Mouse (Mus musculus) neural tube, embryonic 12.5 days (tissue): Measurements from ENCODE around the gene Kifc1. TPM values are rescaled to one million over a fixed set of nuclear protein-coding genes. Genes with fewer than 3 reads are reported as not detected.
"Not testable (repeated sequence)": the region's sequence is repeated elsewhere in the genome, so short reads cannot be mapped to it uniquely, and the experiment has no call there.

Experiments used
- ATAC-seq: fragments of 200-750 bp; cut with Nextera tagmentation; 2 replicates; pipeline ENCODE4 v1.8.0; 2017; ENCODE audit warnings: low read depth, mild to moderate bottlenecking, moderate TSS enrichment, moderate library complexity; ENCODE audit not compliant: low FRiP score
- H3K27ac ChIP-seq: fragments of 300-500 bp; sonication (generic); 2 replicates; pipeline ENCODE4 v1.5.1; 2016
- H3K27me3 ChIP-seq: fragments of 300-500 bp; sonication (generic); replicated peaks from 2 replicates; pipeline ENCODE4 v1.6.1; 2016; ENCODE audit warnings: mild to moderate bottlenecking
- H3K36me3 ChIP-seq: fragments of 300-500 bp; sonication (generic); 2 replicates; pipeline ENCODE4 v1.6.1; 2016; ENCODE audit warnings: mild to moderate bottlenecking
- H3K4me1 ChIP-seq: fragments of 300-500 bp; sonication (generic); 2 replicates; pipeline ENCODE4 v1.6.1; 2016
- H3K4me2 ChIP-seq: fragments of 300-500 bp; sonication (generic); replicated peaks from 2 replicates; pipeline ENCODE4 v1.6.1; 2016; ENCODE audit warnings: mild to moderate bottlenecking
- H3K4me3 ChIP-seq: fragments of 300-500 bp; sonication (generic); 2 replicates; pipeline ENCODE4 v1.5.1; 2016
- H3K9ac ChIP-seq: fragments of 300-500 bp; sonication (generic); 2 replicates; pipeline ENCODE4 v1.6.1; 2016; ENCODE audit warnings: mild to moderate bottlenecking
- H3K9me3 ChIP-seq: fragments of 300-500 bp; sonication (generic); 2 replicates; pipeline ENCODE4 v1.6.1; 2016; ENCODE audit warnings: mild to moderate bottlenecking
- WGBS: fragments of 180-500 bp; shearing (Covaris S2); methylation state at CpG from one replicate; pipeline ENCODE4 v1.1.7; 2016; 5-methylcytosine and 5-hydroxymethylcytosine counted together
- polyA plus RNA-seq: library from polyadenylated mRNA; unstranded; fragments of >200 nt; fragmentation: Nextera tagmentation; extraction: Ambion mirVana; gene quantifications from 2 replicates; pipeline ENCODE4 v1.2.1, GENCODE M21; 2016

Kifc1 gene
- polyA plus RNA-seq, 1 experiment from 2014 or later: 2.6 TPM

- peak; percentile 96 for ATAC-seq
- H3K4me2 ChIP-seq: peak within 1 kb of the TSS; percentile 96
- peak within 1 kb of the TSS; percentile 59 for H3K27ac ChIP-seq
- peak within 1 kb of the TSS; percentile 88 for H3K9ac ChIP-seq
- H3K4me3 ChIP-seq: peak within 1 kb of the TSS; percentile 84
- no peaks in the 10 kb centered on the region for H3K9me3 ChIP-seq
- peaks cover 22% of the 10 kb centered on the region for H3K4me1 ChIP-seq
- no peaks in the 10 kb centered on the region for H3K27me3 ChIP-seq
- H3K36me3 ChIP-seq: peaks cover 37% of the 10 kb centered on the region
- WGBS: under 1% methylated on average over 68 of the region's 68 CpGs
These were observed 18.8 kb upstream of the Kifc1 start, which contains the start of gene Daxx for GRCm38 (mm10) chr17:33909077-33909868. Gene Daxx (plus strand): TSS chr17:33909414.

- peak overlapping the region; percentile 57 for H3K27ac ChIP-seq
- under 1% methylated on average over 43 of the region's 44 CpGs for WGBS
- ATAC-seq: peak; percentile 60
- H3K36me3 ChIP-seq: peaks cover 30% of the 10 kb centered on the region
- no peaks in the 10 kb centered on the region for H3K27me3 ChIP-seq
- H3K4me2 ChIP-seq: peak overlapping the region; percentile 96
- peaks cover 22% of the 10 kb centered on the region for H3K4me1 ChIP-seq
- peak overlapping the region; percentile 72 for H3K9ac ChIP-seq
- H3K9me3 ChIP-seq: no peaks in the 10 kb centered on the region
- H3K4me3 ChIP-seq: peak overlapping the region; percentile 84
These were observed 18.0 kb upstream of the Kifc1 start for GRCm38 (mm10) chr17:33908331-33909076.

- H3K9me3 ChIP-seq, H3K27me3 ChIP-seq, H3K9ac ChIP-seq, H3K4me2 ChIP-seq, ATAC-seq, H3K36me3 ChIP-seq, H3K27ac ChIP-seq, H3K4me3 ChIP-seq: not testable (repeated sequence)
- peaks cover 13% of the 10 kb centered on the region for H3K4me1 ChIP-seq
- 23% methylated on average over 3 of the region's 4 CpGs for WGBS
These were observed 14.4 kb upstream of the Kifc1 start, which contains the start of gene Platr17 for GRCm38 (mm10) chr17:33904835-33905234. Gene Platr17 (plus strand): TSS chr17:33905135.

DNA sequence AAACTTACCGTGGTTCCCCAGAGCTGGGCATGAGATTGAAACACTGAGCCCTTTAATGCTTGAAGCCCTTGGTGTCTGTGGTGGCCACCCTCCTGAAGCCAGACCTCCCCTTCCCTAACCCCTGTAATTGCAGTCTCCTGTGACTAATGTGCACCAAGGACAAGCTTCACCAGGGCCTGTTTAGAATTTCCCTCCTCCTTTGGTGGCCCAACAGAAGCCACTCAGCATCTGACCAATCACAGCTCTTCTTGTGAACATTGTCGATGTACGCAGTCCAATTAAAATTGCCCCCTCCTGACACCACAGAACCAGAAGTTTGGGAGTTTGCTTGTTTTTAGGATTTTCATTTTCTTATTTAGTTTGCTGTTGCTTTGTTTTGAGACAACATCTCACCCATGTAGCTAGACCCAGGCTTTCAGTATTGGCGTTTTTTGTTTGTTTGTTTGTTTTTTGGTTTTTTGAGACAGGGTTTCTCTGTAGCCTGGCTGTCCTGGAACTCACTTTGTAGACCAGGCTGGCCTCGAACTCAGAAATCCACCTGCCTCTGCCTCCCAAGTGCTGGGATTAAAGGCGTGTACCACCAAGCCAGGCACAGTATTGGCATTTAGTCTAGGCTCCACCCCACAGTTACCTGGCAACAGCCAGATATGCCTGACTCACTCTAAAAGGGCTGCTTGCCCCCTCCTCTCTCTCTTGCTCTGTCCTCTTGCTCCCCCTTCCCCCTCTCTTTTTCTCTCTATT, 13.6 kb upstream of the Kifc1 start:
- H3K36me3 ChIP-seq, H3K27me3 ChIP-seq, H3K9me3 ChIP-seq, H3K4me2 ChIP-seq, H3K9ac ChIP-seq, H3K4me3 ChIP-seq, ATAC-seq, H3K27ac ChIP-seq: not testable (repeated sequence)
- H3K4me1 ChIP-seq: peaks cover 11% of the 10 kb centered on the region
- WGBS: 67% methylated on average over 6 of the region's 6 CpGs

DNA sequence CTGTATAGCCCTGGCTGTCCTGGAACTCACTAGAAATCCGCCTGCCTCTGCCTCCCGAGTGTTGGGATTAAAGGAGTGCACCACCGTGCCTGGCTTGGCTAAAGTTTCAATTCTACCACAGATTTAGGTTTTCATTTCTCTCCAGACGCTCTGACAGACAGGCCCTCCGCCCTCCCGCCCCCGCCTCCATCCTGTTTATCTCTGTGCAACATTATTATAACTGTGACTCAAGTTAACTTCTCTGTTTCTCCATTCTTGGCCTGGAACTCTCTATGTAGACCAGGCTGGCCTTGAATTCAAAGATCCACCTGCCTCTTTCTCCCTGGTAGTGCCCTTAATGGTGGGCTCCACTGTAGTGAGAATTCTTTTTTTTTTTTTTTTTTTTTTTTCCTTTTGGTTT, 12.0 kb upstream of the Kifc1 start:
- no peak overlapping the region for H3K4me2 ChIP-seq
- H3K4me3 ChIP-seq: no peak overlapping the region
- no peaks in the 10 kb centered on the region for H3K4me1 ChIP-seq
- H3K27ac ChIP-seq: no peak overlapping the region
- no peaks in the 10 kb centered on the region for H3K9me3 ChIP-seq
- H3K27me3 ChIP-seq: no peaks in the 10 kb centered on the region
- no peaks in the 10 kb centered on the region for H3K36me3 ChIP-seq
- 87% methylated on average over 7 of the region's 7 CpGs for WGBS
- no peak overlapping the region for H3K9ac ChIP-seq
- no peak for ATAC-seq

DNA sequence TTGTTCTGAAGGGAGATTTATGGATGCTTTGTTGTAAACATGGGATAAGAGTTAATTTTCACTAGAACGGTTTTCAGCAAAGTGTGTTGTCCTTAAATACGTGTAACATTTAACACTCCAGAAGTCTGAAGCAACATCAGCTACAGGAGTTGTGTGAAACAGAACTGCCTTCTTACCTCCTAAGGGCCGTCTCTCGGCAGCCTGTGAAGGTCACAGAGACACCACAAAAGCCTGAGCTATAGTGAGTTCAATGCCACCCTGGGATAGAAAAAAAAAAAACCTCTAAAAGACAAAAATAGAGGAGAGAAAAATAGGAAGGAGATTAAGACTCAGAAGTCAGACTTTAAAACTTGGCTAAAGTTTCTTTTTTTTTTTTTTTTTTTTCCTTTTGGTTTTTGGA, 11.6 kb upstream of the Kifc1 start:
- no peak overlapping the region for H3K4me3 ChIP-seq
- no peaks in the 10 kb centered on the region for H3K4me1 ChIP-seq
- no peak for ATAC-seq
- H3K4me2 ChIP-seq: no peak overlapping the region
- H3K27ac ChIP-seq: no peak overlapping the region
- H3K9ac ChIP-seq: no peak overlapping the region
- H3K27me3 ChIP-seq: no peaks in the 10 kb centered on the region
- H3K36me3 ChIP-seq: no peaks in the 10 kb centered on the region
- 46% methylated on average over 4 of the region's 4 CpGs for WGBS
- H3K9me3 ChIP-seq: no peaks in the 10 kb centered on the region

DNA sequence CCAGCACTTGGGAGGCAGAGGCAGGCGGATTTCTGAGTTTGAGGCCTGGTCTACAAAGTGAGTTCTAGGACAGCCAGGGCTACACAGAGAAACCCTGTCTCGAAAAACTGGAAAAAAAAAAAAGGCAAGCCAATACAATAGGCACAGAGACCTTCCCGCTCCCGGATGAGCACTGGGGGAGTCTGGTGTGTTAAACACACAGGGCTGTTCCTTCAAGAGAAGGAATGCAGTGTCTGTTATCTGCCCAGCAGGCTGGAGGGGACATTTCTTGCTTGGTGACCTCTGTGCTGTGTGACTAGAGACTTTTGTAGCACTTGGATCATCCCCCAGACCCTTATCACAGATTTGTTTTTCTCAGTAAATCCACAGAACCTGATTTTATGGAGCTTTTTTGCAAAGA, 11.2 kb upstream of the Kifc1 start:
- 54% methylated on average over 4 of the region's 4 CpGs for WGBS
- ATAC-seq: no peak
- Histone ChIP-seq H3K27me3 (no peaks in the 10 kb centered on the region), H3K4me2 (no peak overlapping the region), H3K36me3 (no peaks in the 10 kb centered on the region), H3K4me1 (no peaks in the 10 kb centered on the region), H3K27ac (no peak overlapping the region), H3K9ac (no peak overlapping the region), H3K4me3 (no peak overlapping the region), H3K9me3 (no peaks in the 10 kb centered on the region)

GRCm38 (mm10) chr17:33900989-33901314, 10.5 kb upstream of the Kifc1 start:
- no peak overlapping the region for H3K4me2 ChIP-seq
- WGBS: 90% methylated on average over 4 of the region's 4 CpGs
- H3K27me3 ChIP-seq: no peaks in the 10 kb centered on the region
- no peak overlapping the region for H3K9ac ChIP-seq
- no peaks in the 10 kb centered on the region for H3K9me3 ChIP-seq
- no peaks in the 10 kb centered on the region for H3K4me1 ChIP-seq
- no peak overlapping the region for H3K4me3 ChIP-seq
- no peak for ATAC-seq
- no peaks in the 10 kb centered on the region for H3K36me3 ChIP-seq
- H3K27ac ChIP-seq: no peak overlapping the region

DNA sequence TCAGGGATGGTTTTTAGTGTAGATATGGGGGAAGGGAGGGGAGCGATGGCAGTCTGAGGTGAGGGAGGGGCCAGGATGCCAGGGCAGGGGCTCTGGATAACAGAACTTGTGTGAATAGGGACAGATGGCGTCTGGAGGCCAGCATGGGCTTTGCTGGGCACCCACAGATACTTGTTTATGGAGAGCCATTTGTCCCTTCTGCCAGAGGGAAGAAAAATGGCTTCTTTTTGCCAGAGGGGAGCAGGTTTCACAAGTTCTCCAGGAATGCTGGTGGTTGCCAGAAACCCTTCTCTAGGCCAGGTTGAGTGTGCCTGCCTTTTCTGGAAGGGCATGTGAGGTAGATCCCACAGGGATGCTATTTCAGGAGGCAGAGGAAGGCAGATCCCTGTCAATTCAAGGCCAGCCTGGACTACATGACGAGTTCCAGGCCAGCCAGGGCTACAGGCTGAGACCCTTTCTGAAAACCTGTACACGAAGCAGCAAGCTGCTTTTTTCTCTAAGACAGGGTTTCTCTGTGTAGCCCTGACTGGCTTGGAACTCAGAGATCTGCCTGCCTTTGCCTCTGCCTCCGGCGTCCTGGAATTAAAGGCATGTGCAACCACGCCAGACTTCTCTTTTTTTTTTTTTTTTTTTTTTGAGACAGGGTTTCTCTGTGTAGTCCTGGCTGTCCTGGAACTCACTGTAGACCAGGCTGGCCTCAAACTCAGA, 10.0 kb upstream of the Kifc1 start:
- Histone ChIP-seq H3K36me3 (no peaks in the 10 kb centered on the region), H3K27me3 (no peaks in the 10 kb centered on the region), H3K4me3 (no peak overlapping the region), H3K4me2 (no peak overlapping the region), H3K9me3 (no peaks in the 10 kb centered on the region), H3K27ac (no peak overlapping the region), H3K9ac (no peak overlapping the region), H3K4me1 (no peaks in the 10 kb centered on the region)
- no peak for ATAC-seq
- WGBS: 76% methylated on average over 7 of the region's 7 CpGs

DNA sequence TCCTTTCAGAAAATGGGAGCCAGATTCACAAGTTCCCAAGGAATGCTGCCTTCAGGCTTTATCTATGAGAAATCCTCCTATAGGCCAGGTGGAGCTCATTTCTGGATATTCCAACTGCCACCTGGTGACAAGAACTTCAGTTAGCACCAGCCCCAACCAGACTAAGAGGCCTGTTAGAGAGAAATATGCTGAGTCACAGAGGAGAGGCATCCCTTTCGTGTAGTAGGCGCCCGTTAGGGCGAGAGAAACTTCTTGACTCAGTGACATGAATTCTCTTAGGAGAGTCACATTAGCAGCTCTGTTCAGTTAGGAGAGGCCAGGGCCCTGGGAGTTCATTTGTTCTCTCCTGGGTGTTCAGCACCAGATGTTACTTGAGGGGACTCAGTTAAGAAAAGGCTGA, 9.2 kb upstream of the Kifc1 start:
- H3K4me1 ChIP-seq: no peaks in the 10 kb centered on the region
- no peak for ATAC-seq
- no peak overlapping the region for H3K9ac ChIP-seq
- no peak overlapping the region for H3K4me2 ChIP-seq
- no peaks in the 10 kb centered on the region for H3K36me3 ChIP-seq
- no peaks in the 10 kb centered on the region for H3K9me3 ChIP-seq
- no peak overlapping the region for H3K4me3 ChIP-seq
- H3K27me3 ChIP-seq: no peaks in the 10 kb centered on the region
- WGBS: 88% methylated on average over 4 of the region's 4 CpGs
- H3K27ac ChIP-seq: no peak overlapping the region

DNA sequence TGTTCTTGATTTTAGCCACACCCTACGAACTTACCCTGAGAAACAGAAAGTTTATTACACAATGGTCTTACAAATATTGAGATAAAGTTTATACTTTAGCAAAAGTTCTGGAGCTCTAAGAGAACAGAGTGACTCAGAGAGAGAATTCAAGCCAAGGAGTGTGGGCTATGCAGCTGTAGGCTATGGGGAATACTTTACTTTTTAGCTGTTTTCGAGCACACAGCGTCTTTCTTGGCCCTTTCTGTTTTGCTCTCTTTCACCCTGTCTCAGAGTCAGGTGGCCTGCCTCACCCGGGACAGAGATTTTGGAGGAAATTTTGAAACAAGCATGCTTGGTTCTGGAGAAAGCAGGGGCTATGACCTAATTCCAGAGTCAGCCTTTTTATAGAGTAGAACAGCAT, 7.7 kb upstream of the Kifc1 start:
- WGBS: 91% methylated on average over 4 of the region's 4 CpGs
- not testable (repeated sequence) for H3K9ac ChIP-seq, H3K27ac ChIP-seq, H3K27me3 ChIP-seq, H3K4me3 ChIP-seq, H3K4me2 ChIP-seq, H3K9me3 ChIP-seq, H3K36me3 ChIP-seq, H3K4me1 ChIP-seq, ATAC-seq
